1 mouse cellular context compared by ENCODE assay signal in the genomic region with DNA sequence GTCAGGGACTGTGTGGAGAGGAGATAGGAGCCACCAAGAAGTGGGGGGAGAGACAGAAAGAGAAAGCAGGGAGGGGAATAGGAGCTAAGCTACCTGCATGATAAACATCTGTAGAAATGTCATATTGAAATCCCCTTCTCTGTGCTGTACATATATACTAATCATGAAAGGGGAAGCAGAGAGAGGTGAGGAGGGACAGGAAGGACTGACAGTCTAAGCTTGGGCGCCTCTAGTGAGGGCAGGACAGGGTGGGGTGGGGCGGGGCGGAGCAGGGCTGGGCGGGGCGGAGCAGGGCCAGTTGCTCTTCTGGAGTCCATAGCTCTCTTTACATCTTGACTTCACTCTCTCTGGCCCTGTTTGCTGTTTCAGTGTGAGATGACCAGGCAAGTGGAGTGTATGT.
TF ChIP-seq lines count a peak whose summit lies in the region.

No protein-coding gene starts in this region.

TF ChIP-seq in MEL, 35 proteins besides CTCF, POLR2A, EP300 and RAD21 (continued from another document):
- TF ChIP-seq MAX (IDR thresholded peaks at IDR 0.05; ENCODE audit: low read length) (no peak), TAL1 (IDR thresholded peaks at IDR 0.05; ENCODE audit: low read length) (no peak), CHD2 (IDR thresholded peaks at IDR 0.05; ENCODE audit: low read length) (no peak), TCF12 (IDR thresholded peaks at IDR 0.05; ENCODE audit: low read depth, low read length) (no peak), MYC (IDR thresholded peaks at IDR 0.05; ENCODE audit: low read depth, low read length) (no peak), USF2 (IDR thresholded peaks at IDR 0.05; ENCODE audit: borderline replicate concordance in 1 of 2, insufficient read depth in 1 of 2, low read depth in 1 of 2, low read length in 2 of 2) (no peak)
